Mouse (Mus musculus): ENCODE results near the gene Timm23. TPM values are rescaled to one million over a fixed set of nuclear protein-coding genes. Genes with fewer than 3 reads are reported as not detected.
"Not testable (repeated sequence)": the region's sequence is repeated elsewhere in the genome, so short reads cannot be mapped to it uniquely, and the experiment has no call there.

Timm23 gene
- polyA plus RNA-seq, 1 experiment from 2014 or later = 252 TPM

DNA sequence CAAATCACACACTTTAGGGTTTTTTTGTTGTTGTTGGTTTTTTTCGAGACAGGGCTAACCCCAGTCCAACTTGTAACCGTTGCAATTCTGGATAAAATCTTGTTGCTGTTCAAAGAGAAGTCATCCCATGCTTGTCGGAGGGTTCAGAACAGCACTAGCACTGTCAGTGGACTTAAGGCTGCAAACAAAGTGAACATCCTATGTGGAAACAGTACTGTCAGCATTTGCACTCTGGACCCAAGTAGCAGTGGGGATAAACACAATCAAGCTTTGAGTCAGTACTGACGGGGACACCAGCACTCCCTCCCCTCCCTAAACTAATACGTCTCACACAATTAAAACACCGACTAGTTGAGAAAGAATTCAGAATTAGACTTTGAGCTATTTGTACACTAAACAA is 20.8 kb downstream of the Timm23 start:
- H3K27ac ChIP-seq = no peak overlapping the region
- 88% methylated on average over 6 of the region's 6 CpGs for WGBS
- no peak for ATAC-seq (ENCODE audit: borderline replicate concordance, extremely low read depth, low FRiP score, low TSS enrichment)
- no peaks in the 10 kb centered on the region for H3K4me1 ChIP-seq
- no peak overlapping the region for H3K4me2 ChIP-seq
- H3K4me3 ChIP-seq = no peak overlapping the region
- H3K9ac ChIP-seq = no peak overlapping the region
- peaks cover 57% of the 10 kb centered on the region for H3K36me3 ChIP-seq
- no peaks in the 10 kb centered on the region for H3K9me3 ChIP-seq
- no peaks in the 10 kb centered on the region for H3K27me3 ChIP-seq

DNA sequence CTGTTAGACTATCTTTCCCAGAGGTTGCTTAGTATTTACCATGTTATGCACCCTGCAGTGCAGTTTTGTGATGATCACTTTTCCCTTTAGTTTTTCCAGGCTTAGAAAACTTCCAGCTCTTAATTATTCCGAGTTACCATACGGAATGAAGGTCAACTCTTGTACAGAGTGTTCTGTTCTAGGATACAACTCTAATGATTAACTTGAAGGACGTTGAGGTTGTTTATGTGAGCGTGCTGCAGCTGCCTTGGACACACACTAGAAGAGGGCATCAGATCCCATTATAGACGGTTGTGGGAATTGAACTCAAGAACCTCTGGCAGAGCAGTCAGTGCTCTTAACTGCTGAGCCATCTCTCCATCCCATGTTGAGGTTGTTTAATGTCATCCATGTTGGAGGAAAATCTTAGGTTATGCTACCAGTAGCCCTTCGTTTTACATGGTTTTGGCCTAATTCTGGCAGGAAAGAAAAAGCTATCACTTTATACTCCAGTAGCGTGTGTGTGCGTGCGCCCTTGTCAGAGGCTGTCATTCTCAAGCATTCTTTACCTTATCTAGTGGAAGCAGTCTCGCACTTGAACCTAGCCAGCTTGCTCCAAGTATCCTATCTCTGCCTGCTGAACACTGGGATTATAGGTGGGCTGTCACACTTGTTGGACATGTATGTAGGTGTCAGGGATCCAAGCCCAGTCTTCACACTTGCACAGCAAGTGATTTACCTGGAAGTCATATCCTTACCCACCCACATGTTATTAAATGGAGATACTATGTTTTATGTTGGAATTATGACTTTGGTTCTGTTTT is 22.1 kb downstream of the Timm23 start:
- Histone ChIP-seq H3K27ac (no peak overlapping the region), H3K4me2 (no peak overlapping the region), H3K4me1 (no peaks in the 10 kb centered on the region), H3K36me3 (peaks cover 57% of the 10 kb centered on the region), H3K9ac (no peak overlapping the region), H3K27me3 (no peaks in the 10 kb centered on the region), H3K9me3 (no peaks in the 10 kb centered on the region), H3K4me3 (no peak overlapping the region)
- 87% methylated on average over 10 of the region's 10 CpGs for WGBS
- no peak for ATAC-seq (ENCODE audit: borderline replicate concordance, extremely low read depth, low FRiP score, low TSS enrichment)

DNA sequence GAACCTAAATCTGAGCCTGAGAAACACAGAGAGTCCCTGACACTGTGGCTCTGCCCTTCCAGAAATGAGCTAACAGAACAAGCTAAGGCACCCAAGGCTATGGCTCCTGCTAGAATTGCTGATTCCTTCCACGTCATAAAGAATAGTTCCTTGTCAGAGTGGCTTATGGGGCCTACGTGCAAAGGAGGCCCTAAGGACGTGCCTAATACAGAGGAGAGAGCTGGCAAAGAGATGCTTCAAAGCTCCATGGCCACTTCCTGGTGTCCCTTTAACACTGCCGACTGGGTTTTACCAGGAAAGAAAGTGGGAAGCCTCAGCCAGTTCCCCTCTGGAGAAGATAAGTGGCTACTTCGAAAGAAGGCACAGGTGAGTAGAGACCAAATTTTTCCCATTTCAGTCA is 25.1 kb downstream of the Timm23 start:
- WGBS = 87% methylated on average over 5 of the region's 5 CpGs
- H3K9ac ChIP-seq; H3K27me3 ChIP-seq; ATAC-seq (ENCODE audit: borderline replicate concordance, extremely low read depth, low FRiP score, low TSS enrichment); H3K4me3 ChIP-seq; H3K4me2 ChIP-seq; H3K4me1 ChIP-seq; H3K9me3 ChIP-seq; H3K27ac ChIP-seq: not testable (repeated sequence)
- peaks cover 48% of the 10 kb centered on the region for H3K36me3 ChIP-seq

- H3K4me1 ChIP-seq = no peaks in the 10 kb centered on the region
- H3K9me3 ChIP-seq = no peaks in the 10 kb centered on the region
- no peak overlapping the region for H3K27ac ChIP-seq
- no peak overlapping the region for H3K9ac ChIP-seq
- 83% methylated on average over 2 of the region's 2 CpGs for WGBS
- no peaks in the 10 kb centered on the region for H3K27me3 ChIP-seq
- H3K4me2 ChIP-seq = no peak overlapping the region
- ATAC-seq (ENCODE audit: borderline replicate concordance, extremely low read depth, low FRiP score, low TSS enrichment) = no peak
- no peak overlapping the region for H3K4me3 ChIP-seq
- H3K36me3 ChIP-seq = peaks cover 40% of the 10 kb centered on the region
Measured at GRCm38 (mm10) chr14:32175310-32175709, 26.4 kb downstream of the Timm23 start.

- H3K9me3 ChIP-seq = no peaks in the 10 kb centered on the region
- no peak for ATAC-seq (ENCODE audit: borderline replicate concordance, extremely low read depth, low FRiP score, low TSS enrichment)
- H3K27ac ChIP-seq = no peak overlapping the region
- no peaks in the 10 kb centered on the region for H3K27me3 ChIP-seq
- no peak overlapping the region for H3K4me3 ChIP-seq
- 87% methylated on average over 4 of the region's 4 CpGs for WGBS
- H3K36me3 ChIP-seq = peaks cover 23% of the 10 kb centered on the region
- no peak overlapping the region for H3K4me2 ChIP-seq
- no peak overlapping the region for H3K9ac ChIP-seq
- H3K4me1 ChIP-seq = peaks cover 29% of the 10 kb centered on the region
Measured at GRCm38 (mm10) chr14:32170137-32170536, 31.6 kb downstream of the Timm23 start.

- no peaks in the 10 kb centered on the region for H3K27me3 ChIP-seq
- 67% methylated on average over 3 of the region's 3 CpGs for WGBS
- peaks cover 14% of the 10 kb centered on the region for H3K36me3 ChIP-seq
- H3K9ac ChIP-seq = no peak overlapping the region
- H3K4me3 ChIP-seq = no peak overlapping the region
- H3K4me2 ChIP-seq = no peak overlapping the region
- H3K27ac ChIP-seq = 0 out of 2 replicates have a peak overlapping the region, but pooled peaks have one; percentile 10
- ATAC-seq (ENCODE audit: borderline replicate concordance, extremely low read depth, low FRiP score, low TSS enrichment) = no peak
- H3K4me1 ChIP-seq = peaks cover 41% of the 10 kb centered on the region
- no peaks in the 10 kb centered on the region for H3K9me3 ChIP-seq
Measured at GRCm38 (mm10) chr14:32168653-32169231, 33.0 kb downstream of the Timm23 start.

GRCm38 (mm10) chr14:32167326-32167725 is 34.4 kb downstream of the Timm23 start:
- ATAC-seq (ENCODE audit: borderline replicate concordance, extremely low read depth, low FRiP score, low TSS enrichment) = no peak
- no peak overlapping the region for H3K4me2 ChIP-seq
- no peak overlapping the region for H3K4me3 ChIP-seq
- 0 out of 2 replicates have a peak, but pooled peaks cover 3% of the 10 kb centered on the region for H3K36me3 ChIP-seq
- H3K4me1 ChIP-seq = peaks cover 42% of the 10 kb centered on the region
- no peaks in the 10 kb centered on the region for H3K9me3 ChIP-seq
- WGBS = 80% methylated on average over 5 of the region's 5 CpGs
- H3K27me3 ChIP-seq = no peaks in the 10 kb centered on the region
- H3K27ac ChIP-seq = no peak overlapping the region
- no peak overlapping the region for H3K9ac ChIP-seq

DNA sequence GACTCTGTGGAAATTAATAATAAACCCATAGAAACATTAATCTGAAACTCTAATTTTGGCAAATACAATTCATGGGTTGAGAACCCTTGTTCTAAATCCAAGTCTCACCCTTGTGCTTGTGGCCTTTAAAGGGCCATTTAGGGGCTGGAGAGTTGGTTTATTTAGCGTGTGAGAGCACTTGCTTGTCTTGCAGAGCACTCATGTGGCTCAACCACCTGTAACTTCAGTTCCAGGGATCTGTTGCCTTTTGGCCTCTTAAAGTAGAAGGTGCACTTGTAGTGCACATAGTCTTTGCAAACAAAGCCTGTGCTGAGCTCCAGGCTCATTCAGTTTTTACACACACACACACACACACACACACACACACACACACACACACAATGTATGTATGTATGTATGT is 34.9 kb downstream of the Timm23 start:
- 0 out of 2 replicates have a peak, but pooled peaks cover 1% of the 10 kb centered on the region for H3K36me3 ChIP-seq
- peaks cover 47% of the 10 kb centered on the region for H3K4me1 ChIP-seq
- H3K27me3 ChIP-seq = no peaks in the 10 kb centered on the region
- H3K4me3 ChIP-seq = no peak overlapping the region
- 0 out of 2 replicates have a peak overlapping the region, but pooled peaks have one; percentile 10 for H3K4me2 ChIP-seq
- ATAC-seq (ENCODE audit: borderline replicate concordance, extremely low read depth, low FRiP score, low TSS enrichment) = 0 out of 2 replicates have a peak, but pooled peaks have one; percentile 15
- H3K27ac ChIP-seq = no peak overlapping the region
- H3K9me3 ChIP-seq = no peaks in the 10 kb centered on the region
- H3K9ac ChIP-seq = no peak overlapping the region
- WGBS = 48% methylated on average over 1 of the region's 1 CpGs

DNA sequence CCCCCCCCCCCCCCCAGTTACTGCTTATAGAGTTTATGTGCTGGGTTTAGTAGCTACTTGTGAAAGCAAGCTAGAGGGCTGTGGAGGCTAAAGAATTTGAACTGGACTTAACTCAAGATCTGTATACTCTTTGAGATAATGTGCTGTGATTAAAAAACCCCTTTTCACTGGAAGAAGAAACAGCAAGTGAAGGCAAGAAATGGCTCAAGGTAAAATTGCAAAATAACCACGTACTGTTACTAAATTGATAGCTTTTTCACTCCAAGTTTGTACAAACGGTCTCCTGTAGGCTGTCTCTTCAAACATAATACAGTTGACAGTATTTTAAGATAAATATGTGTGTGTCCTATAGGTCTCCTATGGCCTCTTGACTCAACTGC is 35.6 kb downstream of the Timm23 start:
- H3K4me1 ChIP-seq = peaks cover 54% of the 10 kb centered on the region

GRCm38 (mm10) chr14:32165278-32166061 is 36.2 kb downstream of the Timm23 start:
- Histone ChIP-seq H3K9me3 (no peaks in the 10 kb centered on the region), H3K9ac (peak overlapping the region; percentile 50), H3K27me3 (no peaks in the 10 kb centered on the region), H3K4me3 (peak overlapping the region; percentile 48), H3K27ac (peak overlapping the region; percentile 63), H3K4me1 (peaks cover 60% of the 10 kb centered on the region), H3K4me2 (peak overlapping the region; percentile 97), H3K36me3 (no peaks in the 10 kb centered on the region)
- WGBS = 3% methylated on average over 35 of the region's 42 CpGs
- ATAC-seq (ENCODE audit: borderline replicate concordance, extremely low read depth, low FRiP score, low TSS enrichment) = peak; percentile 89

More for the DNA sequence above, 35.6 kb downstream of the Timm23 start:
- Histone ChIP-seq H3K9ac (no peak overlapping the region), H3K9me3 (no peaks in the 10 kb centered on the region), H3K4me2 (peak overlapping the region; percentile 97), H3K36me3 (no peaks in the 10 kb centered on the region), H3K27me3 (no peaks in the 10 kb centered on the region), H3K27ac (no peak overlapping the region), H3K4me3 (peak overlapping the region; percentile 48)
- WGBS = 52% methylated on average over 2 of the region's 2 CpGs
- no peak for ATAC-seq (ENCODE audit: borderline replicate concordance, extremely low read depth, low FRiP score, low TSS enrichment)

GRCm38 (mm10) chr14:32164173-32165051 is 37.3 kb downstream of the Timm23 start:
- Histone ChIP-seq H3K27me3 (no peaks in the 10 kb centered on the region), H3K36me3 (no peaks in the 10 kb centered on the region), H3K9ac (no peak overlapping the region), H3K9me3 (no peaks in the 10 kb centered on the region), H3K4me3 (no peak overlapping the region), H3K27ac (no peak overlapping the region), H3K4me2 (peak overlapping the region; percentile 97; the same call in 1 of the 2 replicates), H3K4me1 (peaks cover 62% of the 10 kb centered on the region)
- 62% methylated on average over 8 of the region's 8 CpGs for WGBS
- ATAC-seq (ENCODE audit: borderline replicate concordance, extremely low read depth, low FRiP score, low TSS enrichment) = no peak

All from lung, embryonic 15.5 days (tissue).